Mouse (Mus musculus): ENCODE measurements around the gene Map3k11. TPM values are rescaled to one million over a fixed set of nuclear protein-coding genes. Genes with fewer than 3 reads are reported as not detected.

The Map3k11 gene
- 20.0 and 21.5 TPM in 2 replicates for polyA plus RNA-seq (2014; fragmentation: Nextera tagmentation; extraction: Ambion mirVana)

DNA sequence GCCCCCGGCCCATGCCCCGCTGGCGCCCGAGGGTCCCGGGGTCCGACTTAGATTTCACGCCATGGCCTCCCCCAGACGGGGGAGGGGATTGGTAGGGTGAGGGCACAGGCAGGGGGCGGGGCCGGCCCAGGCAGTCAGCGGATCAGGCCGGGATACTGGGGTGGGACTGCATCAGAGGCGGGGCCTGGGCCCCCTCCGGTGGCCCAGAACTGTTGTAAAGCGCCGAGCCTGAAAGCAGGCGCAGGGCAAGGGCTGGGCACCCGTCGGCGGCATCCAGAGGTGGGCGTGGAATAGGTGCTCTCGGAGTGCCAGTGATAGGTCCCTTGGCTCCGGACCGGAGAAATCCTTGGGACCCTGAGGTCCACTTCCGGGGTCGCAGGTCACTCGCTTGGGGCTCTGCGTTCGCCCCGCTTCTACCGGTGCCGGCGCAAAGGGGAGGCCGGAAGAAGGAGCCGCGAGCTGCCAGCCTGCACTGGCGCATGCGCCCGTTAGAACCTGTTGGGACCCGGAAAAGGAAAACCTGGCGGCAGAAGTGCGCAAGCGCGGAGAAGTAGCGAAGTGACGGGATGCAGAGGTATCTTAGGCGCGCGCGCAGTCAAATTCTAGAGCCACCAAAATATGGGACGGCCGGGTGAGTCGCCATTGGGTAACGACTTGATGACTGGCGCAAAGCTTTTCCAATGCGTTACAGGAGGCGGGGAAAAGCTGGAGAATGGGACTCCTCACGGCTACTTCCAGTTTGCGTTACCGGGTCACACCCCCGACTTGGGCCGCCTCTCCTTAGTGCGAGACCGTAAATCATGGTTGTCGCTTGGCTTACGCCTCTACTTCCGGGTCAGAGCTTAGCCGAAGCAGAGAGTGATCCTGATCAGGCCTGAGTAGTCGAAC lies at the start of gene Map3k11, which contains the start of gene Pcnx3:
Gene Map3k11 (plus strand): TSS at position 543 of the 888 bp plus-strand sequence.
Gene Pcnx3 (minus strand): TSS at position 709 of the 888 bp plus-strand sequence.
- ATAC-seq (ENCODE audit: insufficient number of reproducible peaks, insufficient read depth, low FRiP score, low read depth) = peak; percentile 89
- Histone ChIP-seq H3K27me3 (ENCODE audit: control insufficient read depth, insufficient read depth, low read length) (no peaks in the 10 kb centered on the region), H3K4me2 (replicated peaks; ENCODE audit: low read depth, low read length) (peak within 1 kb of the TSS; percentile 98), H3K36me3 (ENCODE audit: control insufficient read depth, insufficient read depth, low read length) (peaks cover 43% of the 10 kb centered on the region), H3K4me3 (ENCODE audit: low read depth, low read length) (peak within 1 kb of the TSS; percentile 97), H3K9me3 (ENCODE audit: control insufficient read depth, low read depth, low read length) (no peaks in the 10 kb centered on the region), H3K27ac (ENCODE audit: low read length) (peak within 1 kb of the TSS; percentile 94), H3K9ac (replicated peaks; ENCODE audit: low read depth, low read length) (peak within 1 kb of the TSS; percentile 92), H3K4me1 (ENCODE audit: control insufficient read depth, insufficient read depth, low read length) (peaks cover 34% of the 10 kb centered on the region)
- under 1% methylated on average over 69 of the region's 69 CpGs for WGBS

- Histone ChIP-seq H3K4me3 (ENCODE audit: low read depth, low read length) (no peak overlapping the region), H3K4me1 (ENCODE audit: control insufficient read depth, insufficient read depth, low read length) (peaks cover 7% of the 10 kb centered on the region; the same call in 1 of the 2 replicates), H3K9me3 (ENCODE audit: control insufficient read depth, low read depth, low read length) (no peaks in the 10 kb centered on the region), H3K27me3 (ENCODE audit: control insufficient read depth, insufficient read depth, low read length) (no peaks in the 10 kb centered on the region), H3K4me2 (replicated peaks; ENCODE audit: low read depth, low read length) (no peak overlapping the region), H3K36me3 (ENCODE audit: control insufficient read depth, insufficient read depth, low read length) (peaks cover 57% of the 10 kb centered on the region), H3K27ac (ENCODE audit: low read length) (no peak overlapping the region), H3K9ac (replicated peaks; ENCODE audit: low read depth, low read length) (no peak overlapping the region)
- 44% methylated on average over 9 of the region's 9 CpGs for WGBS
- no peak for ATAC-seq (ENCODE audit: insufficient number of reproducible peaks, insufficient read depth, low FRiP score, low read depth)
These were observed 48.2 kb upstream of the Map3k11 start for GRCm38 (mm10) chr19:5640339-5640738.

DNA sequence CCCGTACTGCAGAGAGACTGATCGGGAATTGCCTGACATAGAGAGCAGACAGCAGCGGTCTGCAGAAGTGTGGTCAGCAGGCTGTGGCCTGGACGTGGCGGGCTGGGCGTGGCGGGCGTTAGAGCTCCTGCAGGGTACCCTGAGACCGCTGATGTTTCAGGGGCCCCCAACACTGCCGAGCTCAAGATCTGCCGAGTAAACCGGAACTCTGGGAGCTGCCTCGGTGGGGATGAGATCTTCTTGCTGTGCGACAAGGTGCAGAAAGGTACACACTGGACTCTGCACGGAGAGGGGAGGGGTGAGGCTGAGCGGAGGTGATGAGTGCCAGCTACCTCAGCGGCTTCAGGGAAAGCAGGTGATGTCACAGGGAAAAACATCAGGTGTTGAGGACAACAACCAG lies 47.5 kb upstream of the Map3k11 start:
- Histone ChIP-seq H3K27ac (ENCODE audit: low read length) (no peak overlapping the region), H3K4me1 (ENCODE audit: control insufficient read depth, insufficient read depth, low read length) (peaks cover 7% of the 10 kb centered on the region; the same call in 1 of the 2 replicates), H3K9ac (replicated peaks; ENCODE audit: low read depth, low read length) (no peak overlapping the region), H3K27me3 (ENCODE audit: control insufficient read depth, insufficient read depth, low read length) (no peaks in the 10 kb centered on the region), H3K4me3 (ENCODE audit: low read depth, low read length) (no peak overlapping the region), H3K4me2 (replicated peaks; ENCODE audit: low read depth, low read length) (no peak overlapping the region), H3K36me3 (ENCODE audit: control insufficient read depth, insufficient read depth, low read length) (peaks cover 64% of the 10 kb centered on the region), H3K9me3 (ENCODE audit: control insufficient read depth, low read depth, low read length) (no peaks in the 10 kb centered on the region)
- ATAC-seq (ENCODE audit: insufficient number of reproducible peaks, insufficient read depth, low FRiP score, low read depth) = no peak
- WGBS = 81% methylated on average over 17 of the region's 17 CpGs

DNA sequence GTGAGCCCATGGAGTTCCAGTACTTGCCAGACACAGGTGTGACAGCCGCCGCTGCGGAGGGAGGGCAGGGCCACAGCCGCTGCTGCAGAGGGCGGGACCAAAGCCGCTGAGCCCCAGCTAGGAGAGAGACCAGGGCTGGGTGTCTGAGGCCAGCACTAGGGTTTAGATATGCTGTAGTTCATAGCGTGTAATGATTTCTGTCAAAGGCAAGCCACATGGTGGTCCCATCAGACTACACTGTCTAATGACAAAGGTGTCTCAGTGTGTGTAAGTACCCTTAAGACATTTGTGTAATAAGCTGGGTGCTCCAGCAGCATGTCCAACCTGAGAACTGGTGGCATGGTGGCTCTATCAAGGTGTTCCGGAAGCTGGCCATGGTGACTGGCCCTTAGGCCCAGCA lies 46.9 kb upstream of the Map3k11 start:
- no peak overlapping the region for H3K9ac ChIP-seq (replicated peaks; ENCODE audit: low read depth, low read length)
- no peak overlapping the region for H3K4me3 ChIP-seq (ENCODE audit: low read depth, low read length)
- H3K4me2 ChIP-seq (replicated peaks; ENCODE audit: low read depth, low read length) = no peak overlapping the region
- no peaks in the 10 kb centered on the region for H3K27me3 ChIP-seq (ENCODE audit: control insufficient read depth, insufficient read depth, low read length)
- no peak for ATAC-seq (ENCODE audit: insufficient number of reproducible peaks, insufficient read depth, low FRiP score, low read depth)
- no peak overlapping the region for H3K27ac ChIP-seq (ENCODE audit: low read length)
- peaks cover 70% of the 10 kb centered on the region for H3K36me3 ChIP-seq (ENCODE audit: control insufficient read depth, insufficient read depth, low read length)
- no peaks in the 10 kb centered on the region for H3K9me3 ChIP-seq (ENCODE audit: control insufficient read depth, low read depth, low read length)
- peaks cover 7% of the 10 kb centered on the region; the same call in 1 of the 2 replicates for H3K4me1 ChIP-seq (ENCODE audit: control insufficient read depth, insufficient read depth, low read length)
- WGBS = 88% methylated on average over 8 of the region's 8 CpGs

- H3K9ac ChIP-seq (replicated peaks; ENCODE audit: low read depth, low read length) = no peak overlapping the region
- no peak overlapping the region for H3K4me3 ChIP-seq (ENCODE audit: low read depth, low read length)
- WGBS = 98% methylated on average over 9 of the region's 9 CpGs
- H3K27ac ChIP-seq (ENCODE audit: low read length) = no peak overlapping the region
- ATAC-seq (ENCODE audit: insufficient number of reproducible peaks, insufficient read depth, low FRiP score, low read depth) = no peak
- H3K9me3 ChIP-seq (ENCODE audit: control insufficient read depth, low read depth, low read length) = no peaks in the 10 kb centered on the region
- no peak overlapping the region for H3K4me2 ChIP-seq (replicated peaks; ENCODE audit: low read depth, low read length)
- H3K36me3 ChIP-seq (ENCODE audit: control insufficient read depth, insufficient read depth, low read length) = peaks cover 66% of the 10 kb centered on the region
- no peaks in the 10 kb centered on the region for H3K27me3 ChIP-seq (ENCODE audit: control insufficient read depth, insufficient read depth, low read length)
- peaks cover 4% of the 10 kb centered on the region; the same call in 1 of the 2 replicates for H3K4me1 ChIP-seq (ENCODE audit: control insufficient read depth, insufficient read depth, low read length)
These were observed 43.3 kb upstream of the Map3k11 start for GRCm38 (mm10) chr19:5645280-5645679.

DNA sequence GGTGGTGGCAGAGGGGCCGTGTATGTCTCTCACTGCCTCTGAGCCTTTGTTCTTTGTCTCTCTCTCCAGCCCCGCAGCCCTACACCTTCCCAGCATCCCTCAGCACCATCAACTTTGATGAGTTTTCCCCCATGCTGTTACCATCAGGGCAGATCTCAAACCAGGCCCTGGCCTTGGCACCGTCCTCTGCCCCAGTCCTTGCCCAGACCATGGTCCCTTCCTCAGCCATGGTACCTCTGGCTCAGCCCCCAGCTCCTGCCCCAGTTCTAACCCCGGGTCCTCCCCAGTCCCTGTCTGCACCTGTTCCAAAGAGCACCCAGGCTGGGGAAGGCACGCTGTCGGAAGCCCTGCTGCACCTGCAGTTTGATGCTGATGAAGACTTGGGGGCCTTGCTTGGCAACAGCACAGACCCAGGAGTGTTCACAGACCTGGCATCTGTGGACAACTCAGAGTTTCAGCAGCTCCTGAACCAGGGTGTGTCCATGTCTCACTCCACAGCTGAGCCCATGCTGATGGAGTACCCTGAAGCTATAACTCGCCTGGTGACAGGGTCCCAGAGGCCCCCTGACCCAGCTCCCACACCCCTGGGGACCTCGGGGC lies 41.7 kb upstream of the Map3k11 start:
- Histone ChIP-seq H3K4me1 (ENCODE audit: control insufficient read depth, insufficient read depth, low read length) (peaks cover 4% of the 10 kb centered on the region; the same call in 1 of the 2 replicates), H3K27ac (ENCODE audit: low read length) (no peak overlapping the region), H3K27me3 (ENCODE audit: control insufficient read depth, insufficient read depth, low read length) (no peaks in the 10 kb centered on the region), H3K4me2 (replicated peaks; ENCODE audit: low read depth, low read length) (no peak overlapping the region), H3K9ac (replicated peaks; ENCODE audit: low read depth, low read length) (no peak overlapping the region), H3K4me3 (ENCODE audit: low read depth, low read length) (no peak overlapping the region), H3K36me3 (ENCODE audit: control insufficient read depth, insufficient read depth, low read length) (peaks cover 57% of the 10 kb centered on the region), H3K9me3 (ENCODE audit: control insufficient read depth, low read depth, low read length) (no peaks in the 10 kb centered on the region)
- ATAC-seq (ENCODE audit: insufficient number of reproducible peaks, insufficient read depth, low FRiP score, low read depth) = no peak
- WGBS = 92% methylated on average over 8 of the region's 8 CpGs

DNA sequence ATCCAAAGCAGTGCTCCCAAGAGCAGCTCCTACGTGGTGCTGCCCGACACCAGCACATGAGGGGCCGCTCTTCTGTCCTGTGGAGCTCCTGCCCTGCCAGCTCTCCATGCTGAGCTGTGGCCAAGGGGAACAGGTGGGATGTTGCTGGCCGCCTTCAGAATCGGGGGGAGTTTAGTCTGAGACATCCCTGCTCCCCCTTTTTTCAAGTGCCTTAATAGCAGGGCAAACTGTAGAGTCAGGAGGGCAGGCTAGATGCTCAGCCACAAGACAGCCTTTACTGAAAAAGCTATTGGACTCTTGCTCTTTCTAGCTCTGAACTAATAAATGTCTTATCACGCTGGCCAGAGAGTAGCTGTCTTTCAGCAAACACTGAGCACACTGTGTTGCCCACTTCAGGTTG lies 40.8 kb upstream of the Map3k11 start:
- H3K4me3 ChIP-seq (ENCODE audit: low read depth, low read length) = no peak overlapping the region
- H3K4me2 ChIP-seq (replicated peaks; ENCODE audit: low read depth, low read length) = no peak overlapping the region
- no peak for ATAC-seq (ENCODE audit: insufficient number of reproducible peaks, insufficient read depth, low FRiP score, low read depth)
- no peaks in the 10 kb centered on the region for H3K9me3 ChIP-seq (ENCODE audit: control insufficient read depth, low read depth, low read length)
- peaks cover 4% of the 10 kb centered on the region; the same call in 1 of the 2 replicates for H3K4me1 ChIP-seq (ENCODE audit: control insufficient read depth, insufficient read depth, low read length)
- H3K27ac ChIP-seq (ENCODE audit: low read length) = no peak overlapping the region; the same call in 1 of the 2 replicates
- peaks cover 49% of the 10 kb centered on the region for H3K36me3 ChIP-seq (ENCODE audit: control insufficient read depth, insufficient read depth, low read length)
- H3K9ac ChIP-seq (replicated peaks; ENCODE audit: low read depth, low read length) = no peak overlapping the region
- 94% methylated on average over 6 of the region's 6 CpGs for WGBS
- no peaks in the 10 kb centered on the region for H3K27me3 ChIP-seq (ENCODE audit: control insufficient read depth, insufficient read depth, low read length)

DNA sequence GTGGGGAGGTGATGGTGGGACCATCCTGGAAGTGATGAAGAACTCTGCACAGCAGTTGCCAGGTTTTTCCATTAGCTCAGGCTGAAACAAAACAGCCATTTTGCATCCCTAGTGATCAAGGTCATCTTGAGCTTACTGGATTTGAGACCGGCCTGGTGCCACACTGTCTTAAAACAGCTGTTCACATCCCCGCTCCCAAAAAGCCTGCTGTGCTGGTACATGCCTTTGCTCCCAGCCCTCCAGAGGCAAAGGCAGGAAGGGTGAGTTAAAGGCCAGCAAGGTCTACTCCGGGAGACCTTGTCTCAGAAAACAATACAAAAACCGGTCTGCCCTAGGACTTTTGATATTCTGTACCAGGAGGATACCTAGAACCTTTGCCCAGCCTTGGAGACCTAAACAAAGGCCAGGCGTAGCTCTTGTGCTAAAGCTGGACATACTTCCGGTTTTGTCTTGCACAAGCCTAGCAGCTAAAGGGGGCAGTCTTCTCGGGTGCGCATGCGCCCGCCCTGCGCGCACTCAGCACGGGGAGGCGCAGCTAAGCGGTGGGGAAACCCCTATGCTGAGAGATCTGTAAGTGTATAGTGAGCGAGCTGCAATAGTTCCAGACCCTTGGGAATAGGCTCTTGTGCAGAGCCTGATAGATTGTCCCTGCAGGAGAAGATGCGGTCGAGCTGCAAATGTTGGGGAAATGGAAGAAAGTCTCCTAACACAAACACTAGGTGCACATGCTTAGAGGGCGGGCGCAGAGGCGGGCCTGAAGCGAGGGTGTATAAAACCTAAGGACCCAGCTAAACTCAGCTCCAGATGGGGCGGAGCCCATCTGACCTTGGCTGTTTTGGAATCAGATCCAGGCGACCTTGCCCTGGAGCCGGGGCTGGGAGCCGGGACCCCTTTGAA lies 39.9 kb upstream of the Map3k11 start:
- Histone ChIP-seq H3K27me3 (ENCODE audit: control insufficient read depth, insufficient read depth, low read length) (no peaks in the 10 kb centered on the region), H3K36me3 (ENCODE audit: control insufficient read depth, insufficient read depth, low read length) (peaks cover 50% of the 10 kb centered on the region), H3K9me3 (ENCODE audit: control insufficient read depth, low read depth, low read length) (no peaks in the 10 kb centered on the region), H3K4me2 (replicated peaks; ENCODE audit: low read depth, low read length) (peak overlapping the region; percentile 54), H3K27ac (ENCODE audit: low read length) (peak overlapping the region; percentile 86), H3K4me3 (ENCODE audit: low read depth, low read length) (peak overlapping the region; percentile 22), H3K4me1 (ENCODE audit: control insufficient read depth, insufficient read depth, low read length) (peaks cover 4% of the 10 kb centered on the region; the same call in 1 of the 2 replicates), H3K9ac (replicated peaks; ENCODE audit: low read depth, low read length) (peak overlapping the region; percentile 12; the same call in 1 of the 2 replicates)
- WGBS = 13% methylated on average over 26 of the region's 26 CpGs
- peak; percentile 88 for ATAC-seq (ENCODE audit: insufficient number of reproducible peaks, insufficient read depth, low FRiP score, low read depth)
